Mouse (Mus musculus) ovary, postnatal 10 days (tissue): ENCODE results near the gene Dolpp1.

Source experiments
- DNase-seq: peaks from one replicate; pipeline ENCODE4 v3.0.0; 2022; ENCODE audit warnings: low spot score

Dolpp1 gene

DNA sequence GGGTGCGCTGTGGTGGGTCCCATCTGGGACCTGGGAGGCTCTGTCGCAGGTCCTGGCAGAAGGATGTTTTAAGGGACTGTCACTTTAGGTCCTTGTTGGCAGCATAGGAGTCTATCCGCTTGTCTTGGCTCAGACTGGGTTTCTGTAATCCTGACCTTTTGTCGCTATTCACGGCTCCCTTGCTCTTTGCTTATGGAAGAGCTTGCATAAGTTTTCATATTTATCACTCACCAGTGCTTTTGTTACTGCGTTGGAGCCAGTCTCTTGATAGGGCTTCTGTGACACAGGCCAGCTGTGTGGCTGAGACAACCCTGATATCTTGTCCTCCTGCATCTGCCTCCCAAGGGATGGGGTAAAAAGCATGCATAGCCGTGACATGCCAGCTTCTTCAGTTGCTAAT, 12.7 kb upstream of the Dolpp1 start:
- DNase-seq = no peak

DNA sequence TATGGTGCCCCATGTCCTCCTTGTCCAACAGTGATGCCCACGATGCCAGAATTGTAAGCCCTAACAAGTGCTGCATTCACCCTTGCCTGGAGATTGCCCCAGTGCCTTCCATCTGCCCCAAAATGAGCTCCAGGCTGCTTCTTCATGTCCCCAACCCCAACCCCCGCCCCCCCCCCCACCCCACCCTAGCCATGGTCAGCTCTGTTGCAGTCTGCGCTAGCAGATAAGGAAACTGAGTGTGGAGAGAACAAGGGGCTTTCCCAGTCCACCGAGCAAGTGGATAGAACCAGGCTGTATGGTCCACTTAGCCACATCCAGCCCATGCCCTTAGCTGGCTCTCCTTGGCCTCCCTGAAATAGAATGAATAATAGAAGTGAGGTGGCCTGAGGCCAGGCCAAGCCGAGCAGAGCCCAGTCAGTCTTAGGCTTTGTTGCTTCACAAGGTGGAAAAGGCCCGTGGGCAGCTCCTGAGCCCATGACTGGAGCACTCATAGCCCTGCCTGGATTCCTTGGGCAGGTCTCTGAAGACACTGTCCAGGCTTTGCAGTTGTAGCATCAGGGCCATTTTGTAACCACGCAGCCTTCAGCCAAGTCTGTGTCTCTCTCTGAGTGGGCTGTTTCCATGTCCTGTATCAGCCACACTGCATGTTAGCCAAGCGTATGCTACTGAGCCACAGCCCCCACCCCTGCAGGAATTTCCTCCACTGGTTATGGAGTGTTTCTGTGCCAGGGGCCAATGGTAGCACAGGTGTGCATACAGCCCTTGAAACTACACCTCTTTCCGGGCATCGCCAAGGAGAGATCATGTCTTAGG, 11.3 kb upstream of the Dolpp1 start:
- no peak for DNase-seq

DNA sequence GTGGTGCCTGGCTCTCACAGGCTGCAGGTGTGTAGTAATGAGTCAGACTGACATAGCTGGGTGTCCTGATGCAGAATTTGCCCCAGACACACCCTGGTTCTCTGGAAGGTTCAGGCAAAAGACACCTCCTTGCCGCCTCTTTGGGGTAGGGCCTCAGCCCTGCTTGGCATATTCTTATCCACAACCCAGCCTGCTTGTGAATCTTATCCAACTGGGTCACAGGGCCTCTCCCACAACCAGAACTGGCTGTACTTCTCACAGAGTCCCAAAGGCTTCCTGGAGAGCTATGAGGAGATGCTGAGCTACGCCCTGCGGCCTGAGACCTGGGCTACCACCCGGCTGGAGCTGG, 10.7 kb upstream of the Dolpp1 start:
- DNase-seq = no peak

DNA sequence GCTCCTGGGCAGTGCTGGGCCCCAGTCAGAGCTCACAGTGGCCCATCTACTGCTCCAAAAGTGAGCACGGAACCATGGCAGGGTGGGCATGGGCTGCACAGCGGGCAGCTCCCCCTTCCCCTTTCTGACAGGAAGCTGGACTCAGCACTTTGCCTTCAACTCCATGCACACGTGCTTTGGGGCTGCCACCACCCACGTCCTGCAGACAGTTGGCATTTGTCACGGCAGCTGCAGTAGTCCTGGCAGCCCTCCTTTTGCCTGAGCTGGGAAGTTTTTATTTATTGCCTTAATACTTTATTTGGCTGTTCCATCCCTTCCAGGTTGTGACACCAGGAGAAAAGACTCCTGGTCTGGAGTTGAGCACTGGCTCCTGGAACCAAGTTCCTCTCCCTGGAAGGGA, 7.2 kb upstream of the Dolpp1 start:
- no peak for DNase-seq

DNA sequence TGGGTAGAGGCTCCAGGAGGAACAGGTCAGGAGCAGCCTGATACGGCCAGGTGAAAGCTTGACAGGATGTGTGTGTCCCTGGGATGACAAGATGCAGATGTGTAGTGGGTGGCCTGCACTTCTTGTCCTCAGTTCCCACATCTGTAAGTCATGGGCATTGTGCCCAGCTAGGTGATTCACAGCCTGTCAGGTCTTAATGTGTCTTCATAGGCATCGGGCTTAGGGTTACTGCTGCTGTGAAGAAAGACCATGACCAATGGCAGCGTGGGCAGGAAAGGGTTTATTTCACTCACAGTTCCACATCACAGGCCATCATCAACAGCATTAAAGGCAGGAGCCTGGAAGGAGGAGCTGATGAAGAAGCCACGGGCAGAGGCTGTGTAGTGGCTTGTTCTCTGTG, 6.5 kb upstream of the Dolpp1 start:
- DNase-seq = no peak

DNA sequence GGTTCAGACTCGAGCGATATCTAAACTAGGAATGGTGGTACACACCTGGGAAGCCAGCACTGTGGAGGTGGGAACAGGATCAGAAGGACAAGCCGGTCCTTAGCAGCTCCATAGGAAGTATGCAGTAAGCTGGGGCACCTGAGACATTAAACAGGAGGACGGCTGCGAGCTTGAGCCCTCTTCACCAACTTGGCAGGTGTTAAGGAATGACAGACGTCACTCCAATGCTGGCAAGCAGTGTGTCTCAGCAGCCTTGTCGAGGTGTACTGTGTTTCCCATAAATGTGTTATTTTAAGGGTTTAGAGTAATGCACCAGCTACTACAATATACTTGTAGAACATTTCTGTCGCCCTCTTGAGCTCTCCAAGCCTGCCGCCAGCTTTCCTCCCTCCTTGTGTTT, 5.1 kb upstream of the Dolpp1 start:
- no peak for DNase-seq

DNA sequence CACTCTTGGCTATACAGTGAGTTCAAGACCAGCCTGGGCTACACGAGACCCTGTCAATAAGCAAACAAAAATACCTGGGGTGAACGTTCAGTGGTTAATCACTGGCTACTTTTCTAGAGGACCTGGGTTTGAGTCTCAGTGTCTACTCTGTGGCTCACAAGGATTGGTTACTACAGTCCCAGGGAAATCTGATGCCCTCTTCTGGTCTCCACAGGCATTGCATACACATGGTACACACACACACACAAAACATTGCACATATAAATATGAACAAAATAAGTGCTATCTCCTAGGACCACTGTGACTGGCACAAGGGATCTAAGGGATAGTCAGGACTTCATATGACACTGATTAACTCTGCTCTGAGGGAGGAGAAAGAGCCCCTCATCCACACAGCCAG, 3.1 kb upstream of the Dolpp1 start:
- no peak for DNase-seq

DNA sequence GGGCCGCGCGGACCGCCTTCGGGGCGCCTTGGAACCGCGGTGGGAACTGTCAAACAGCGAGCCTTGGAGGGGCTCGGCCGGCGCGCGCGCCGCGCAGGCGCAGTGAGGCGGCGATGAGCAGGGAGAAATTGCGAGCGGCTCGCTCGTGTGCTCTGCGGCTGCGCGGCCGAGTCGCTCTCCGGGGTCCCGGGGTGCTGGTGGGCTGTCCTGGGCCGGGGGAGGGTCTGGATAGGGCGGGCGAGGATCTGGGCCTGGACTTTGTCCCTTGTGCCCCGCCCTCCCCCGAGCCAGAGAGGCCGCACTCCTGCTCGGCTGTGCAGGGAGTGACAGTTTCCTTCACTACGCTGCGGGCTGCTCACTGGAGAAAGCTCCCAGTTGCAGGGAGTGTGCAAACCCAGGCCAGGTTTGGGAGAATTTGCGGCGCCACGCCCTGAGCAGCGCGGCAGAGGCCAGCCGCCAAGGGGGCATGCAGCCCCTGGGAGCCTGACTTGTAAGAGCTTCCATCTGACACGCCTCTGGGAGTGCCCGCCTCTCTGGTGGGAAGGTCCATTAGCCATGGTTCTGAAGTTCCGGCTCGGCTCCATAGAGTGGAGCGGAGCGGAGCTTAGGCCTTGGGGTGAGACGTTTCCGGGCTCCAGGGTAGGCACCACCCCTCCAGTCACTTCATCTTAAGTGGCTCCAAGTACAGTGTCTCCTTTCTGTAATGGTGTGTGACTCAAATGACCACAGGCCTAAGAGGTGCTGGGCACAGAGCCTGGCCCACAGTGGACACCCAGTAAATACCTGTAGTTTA, 719 bp downstream of the Dolpp1 start:
- peak; percentile 60 for DNase-seq

DNA sequence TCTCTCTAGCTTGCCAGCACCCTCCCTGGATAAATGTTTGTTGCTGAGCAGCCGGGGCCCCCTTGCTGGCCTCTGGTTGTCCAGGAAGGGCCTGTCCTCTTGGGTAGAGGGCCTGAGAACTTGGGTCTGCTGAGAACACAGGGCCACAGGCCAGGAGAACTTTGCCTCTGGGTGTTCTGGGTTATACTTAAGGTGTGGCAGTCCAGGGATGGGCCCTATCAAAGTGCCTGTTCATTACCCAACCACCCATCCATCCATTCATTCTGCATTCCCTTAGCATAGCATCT, 1.3 kb downstream of the Dolpp1 start:
- no peak for DNase-seq

DNA sequence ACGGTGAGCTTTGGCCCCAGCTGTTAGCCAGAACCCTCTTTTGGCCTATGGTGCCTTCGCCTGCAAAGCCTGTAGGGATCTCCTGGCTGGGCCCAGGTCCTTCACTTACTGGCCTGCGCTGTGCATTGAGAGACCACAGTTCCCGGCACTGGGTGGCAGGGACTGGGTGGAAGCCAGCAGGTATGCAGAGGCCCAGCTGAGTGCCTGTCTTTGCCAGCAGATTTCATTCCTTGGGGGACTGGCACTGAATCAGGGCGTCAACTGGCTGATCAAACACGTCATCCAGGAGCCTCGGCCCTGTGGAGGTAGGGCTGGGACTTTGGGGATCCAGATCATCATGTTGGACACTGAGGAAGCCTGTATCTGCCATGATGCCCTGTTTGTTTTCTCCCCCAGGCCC, 3.7 kb downstream of the Dolpp1 start:
- no peak for DNase-seq

DNA sequence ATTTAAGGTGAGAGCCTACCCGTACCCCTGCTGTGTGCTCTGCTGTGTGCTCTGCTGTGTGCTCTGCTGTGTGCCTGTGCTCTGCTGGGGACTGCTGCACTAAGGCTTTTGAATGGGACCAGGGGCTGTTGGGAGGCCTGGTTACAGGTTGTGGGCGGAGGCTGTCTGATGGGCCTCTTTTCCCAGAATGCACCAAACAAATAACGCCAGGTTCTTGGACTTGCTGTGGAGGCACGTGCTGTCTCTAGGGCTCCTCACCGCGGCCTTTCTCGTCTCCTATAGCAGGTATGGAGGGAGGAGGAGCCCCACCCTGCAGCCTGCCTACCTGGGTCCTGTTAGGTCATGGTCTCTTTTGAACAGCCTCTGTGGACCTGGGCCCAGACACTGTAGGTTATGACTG, 4.2 kb downstream of the Dolpp1 start:
- no peak for DNase-seq

DNA sequence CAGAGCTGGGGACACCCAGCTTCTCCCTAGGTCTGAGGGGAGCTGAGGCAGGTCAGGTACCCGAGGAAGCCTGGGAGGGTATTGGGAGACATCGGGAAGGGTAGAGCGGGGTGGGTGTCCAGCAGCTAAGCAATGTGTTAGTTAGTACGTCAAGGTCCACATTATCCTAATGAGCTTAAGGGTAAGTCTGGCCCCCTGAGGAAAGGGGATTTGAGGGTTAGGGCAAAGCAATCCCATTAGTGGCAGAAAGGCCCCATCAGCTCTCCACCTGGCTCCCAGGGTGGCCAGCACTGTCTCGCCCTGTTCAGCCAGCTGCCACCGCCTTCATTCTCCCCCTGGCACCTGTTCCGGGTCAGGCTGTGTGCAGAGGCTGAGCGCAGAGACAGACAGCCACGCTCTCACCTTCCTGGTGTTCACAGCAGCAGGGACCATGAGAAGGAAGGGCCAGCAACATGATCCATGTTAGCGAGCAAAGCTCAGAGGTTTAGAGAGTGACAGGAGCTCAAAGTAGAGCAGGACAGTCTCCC, 6.0 kb downstream of the Dolpp1 start:
- no peak for DNase-seq

DNA sequence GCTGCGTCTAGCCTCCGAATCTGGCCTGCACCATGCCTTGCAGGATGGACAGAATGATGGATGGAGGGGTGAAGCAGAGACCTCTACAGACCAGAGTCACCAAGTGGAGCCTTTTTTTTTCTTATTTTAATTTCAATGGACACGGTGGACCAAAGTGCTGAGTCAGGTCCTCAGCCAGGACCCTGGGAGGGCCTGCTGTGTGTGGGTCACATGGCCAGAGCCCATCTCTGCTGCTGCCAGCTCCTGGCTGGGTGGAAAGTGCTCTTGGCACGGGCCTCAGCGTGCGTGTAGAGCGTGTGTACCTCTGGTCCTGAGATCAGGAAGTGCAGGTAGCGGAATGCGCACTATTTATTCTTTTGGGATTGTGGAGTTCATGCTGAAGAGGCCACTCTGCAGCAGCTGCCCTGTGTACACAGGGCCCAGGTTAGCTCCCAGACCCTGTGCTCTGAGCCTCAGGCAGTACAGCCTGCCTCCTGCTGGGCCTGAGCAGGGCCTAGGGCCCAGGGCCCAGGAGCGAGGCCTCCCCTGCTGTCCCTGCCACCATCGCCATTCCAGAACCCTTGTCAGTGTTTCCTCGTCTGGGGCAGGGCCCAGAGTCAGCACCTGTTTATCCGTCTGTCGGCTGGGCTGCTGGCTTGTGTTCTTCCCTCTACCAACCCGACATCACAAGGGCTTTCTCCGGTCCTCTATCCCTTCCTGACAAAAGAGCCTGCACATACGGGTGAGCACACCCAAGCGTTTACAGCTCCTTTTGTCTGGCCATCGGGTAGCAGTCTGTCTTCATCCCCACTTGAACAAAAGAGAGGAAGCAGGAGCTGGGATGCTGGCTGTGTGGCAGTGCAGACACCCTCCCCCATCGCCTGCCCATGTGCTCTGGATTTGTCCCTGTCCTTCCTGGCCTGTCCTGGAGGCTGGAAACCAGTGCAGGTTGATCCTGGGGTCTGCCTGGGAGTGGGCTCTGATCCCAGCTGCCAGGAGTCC, 7.4 kb downstream of the Dolpp1 start:
- no peak for DNase-seq

DNA sequence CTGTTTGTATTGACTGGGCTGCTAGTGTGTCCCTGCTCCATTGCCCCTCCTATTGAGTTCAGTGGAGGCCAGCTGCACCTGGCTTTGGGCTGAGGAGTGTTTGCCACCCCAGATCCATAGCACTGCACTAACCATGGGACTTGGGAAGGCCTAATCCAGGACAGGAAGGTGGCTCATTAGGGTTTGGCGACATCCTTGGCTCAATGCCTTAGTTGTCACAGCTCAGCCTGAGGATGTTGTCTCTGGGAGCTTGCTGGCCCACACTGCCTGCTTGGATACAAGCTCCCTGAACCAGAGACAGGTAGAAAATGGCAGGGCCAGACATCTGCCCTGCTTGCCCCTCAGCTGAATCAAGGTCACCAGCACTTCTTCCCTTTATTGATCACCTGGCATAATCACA, 9.5 kb downstream of the Dolpp1 start:
- no peak for DNase-seq

DNA sequence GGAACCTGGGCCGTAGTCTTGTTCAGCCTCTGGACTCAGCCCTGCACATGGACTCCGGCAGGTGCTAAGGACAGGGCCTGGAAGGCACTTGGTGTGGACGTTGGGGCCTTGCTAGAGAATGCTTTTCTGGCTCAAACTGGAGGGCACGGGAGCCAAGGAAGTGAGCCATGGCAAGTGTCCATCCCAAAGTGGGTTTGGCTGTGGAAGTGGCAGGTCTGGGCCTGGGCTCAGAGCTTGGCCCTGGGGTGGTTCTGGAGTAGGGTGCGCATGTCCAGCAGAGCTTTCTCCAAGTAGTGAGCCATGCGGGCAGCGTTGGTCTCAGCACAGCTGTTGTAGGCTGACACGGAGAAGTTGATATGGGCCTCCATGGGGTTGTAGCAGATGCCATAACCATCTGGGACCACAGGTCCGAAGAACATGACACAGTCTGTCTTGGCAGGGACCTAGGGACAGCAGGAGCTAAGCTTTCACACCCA, 10.3 kb downstream of the Dolpp1 start:
- no peak for DNase-seq

DNA sequence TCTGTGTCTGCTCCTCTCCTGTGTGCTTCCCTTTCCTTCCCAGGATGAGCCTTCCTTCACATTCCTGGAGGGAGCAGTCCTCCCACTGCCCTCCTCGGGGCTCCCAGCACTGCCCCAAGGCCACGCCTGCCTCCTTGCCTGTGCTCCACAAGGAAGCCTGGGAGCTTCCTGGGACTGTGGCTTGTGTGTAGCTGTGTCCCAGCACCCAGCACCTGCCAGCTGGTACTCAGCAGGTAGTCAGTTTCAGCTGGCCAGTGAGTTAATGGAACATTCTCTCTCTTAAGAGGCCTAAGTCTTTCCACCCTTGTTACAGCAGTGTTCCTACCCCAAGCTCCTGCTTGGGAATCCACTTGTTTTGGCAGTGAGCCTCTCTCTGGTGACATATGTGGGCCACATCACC, 10.8 kb downstream of the Dolpp1 start:
- no peak for DNase-seq

DNA sequence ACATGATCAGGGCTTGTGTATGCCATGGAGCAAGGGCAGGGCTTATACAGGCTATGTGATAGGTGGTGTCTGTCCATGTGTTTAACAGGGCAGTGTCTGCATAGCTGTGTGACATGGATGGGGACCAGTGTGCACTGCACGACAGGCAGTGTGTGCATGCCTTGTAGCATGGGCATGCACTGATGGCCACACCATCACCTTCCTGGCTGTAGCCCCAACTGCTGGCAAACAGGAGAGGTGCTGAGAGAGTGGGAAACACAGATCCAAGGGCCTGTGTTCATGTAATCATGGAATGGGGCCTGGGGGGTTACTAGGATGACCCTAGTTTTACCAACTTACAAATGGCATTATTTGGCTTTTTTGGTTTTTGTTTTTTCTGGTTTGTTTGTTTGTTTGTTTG, 11.8 kb downstream of the Dolpp1 start:
- DNase-seq = no peak

DNA sequence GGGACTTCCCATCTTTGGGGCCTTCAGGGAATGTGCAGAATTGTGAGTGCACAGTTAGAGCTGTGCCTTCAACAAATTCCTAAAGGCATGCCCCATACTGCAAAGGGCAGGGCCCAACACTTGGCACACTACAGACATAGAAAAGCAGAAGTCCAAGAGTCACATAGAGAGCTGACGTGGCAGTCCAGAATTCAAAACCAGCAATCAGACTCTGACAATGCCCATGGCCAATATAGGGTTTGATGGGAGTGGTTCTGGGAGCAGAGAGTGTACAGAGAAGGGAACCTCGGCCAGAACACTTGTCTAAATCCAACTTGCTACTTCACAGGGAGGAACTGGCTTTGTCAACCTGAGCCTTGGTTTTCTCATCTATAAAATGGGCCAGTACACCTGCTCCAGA, 15.2 kb downstream of the Dolpp1 start:
- DNase-seq = no peak

DNA sequence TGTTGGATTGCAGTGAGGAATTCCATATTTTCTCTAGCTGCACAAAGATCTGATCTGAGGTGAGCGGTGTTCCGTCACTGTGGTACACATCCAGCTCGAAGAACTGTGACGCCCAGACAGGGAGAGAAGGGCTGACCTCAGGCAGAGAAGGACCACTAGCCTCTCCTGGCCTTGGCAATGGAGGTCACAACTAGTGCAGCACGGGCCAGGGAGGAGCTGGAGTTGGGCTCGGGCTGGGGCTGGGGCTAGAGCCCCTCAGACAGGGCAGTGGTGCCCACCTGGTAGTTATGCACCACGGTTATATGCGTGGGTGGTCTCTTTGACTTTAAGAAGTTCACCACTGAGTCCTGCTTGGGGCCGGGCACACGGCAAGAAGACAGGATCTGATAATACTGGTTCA, 15.7 kb downstream of the Dolpp1 start:
- DNase-seq = no peak

DNA sequence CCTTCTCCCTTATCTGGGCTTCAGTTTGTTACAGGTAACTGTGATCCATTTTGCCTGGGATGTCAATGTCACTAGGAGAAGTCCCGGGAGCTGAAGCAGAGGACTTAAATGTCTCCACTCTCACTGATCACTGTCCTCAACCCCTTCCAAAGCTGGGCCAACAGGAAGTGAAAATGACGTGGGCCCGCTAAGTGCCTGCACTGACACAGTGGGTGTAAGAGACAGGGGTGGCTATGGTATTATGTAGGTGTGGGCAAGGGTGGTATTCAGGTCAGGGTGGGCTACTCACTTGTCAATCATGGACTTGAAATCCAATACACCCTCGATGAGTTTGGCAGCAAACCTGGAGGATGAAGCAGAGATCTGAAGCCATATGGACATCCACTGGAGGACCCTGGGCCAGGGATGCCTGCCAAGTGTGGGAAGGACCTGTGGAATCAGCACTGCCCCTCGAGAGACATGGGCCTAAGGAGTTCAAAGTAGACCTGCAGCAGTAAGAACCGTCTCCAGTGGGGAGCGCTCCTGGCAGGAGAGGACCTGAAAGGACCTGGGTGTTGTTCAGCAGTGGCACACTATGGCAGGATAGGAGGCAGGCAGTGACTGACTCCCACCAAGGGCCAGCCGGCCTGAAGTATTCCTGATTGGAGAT, 16.5 kb downstream of the Dolpp1 start:
- no peak for DNase-seq

DNA sequence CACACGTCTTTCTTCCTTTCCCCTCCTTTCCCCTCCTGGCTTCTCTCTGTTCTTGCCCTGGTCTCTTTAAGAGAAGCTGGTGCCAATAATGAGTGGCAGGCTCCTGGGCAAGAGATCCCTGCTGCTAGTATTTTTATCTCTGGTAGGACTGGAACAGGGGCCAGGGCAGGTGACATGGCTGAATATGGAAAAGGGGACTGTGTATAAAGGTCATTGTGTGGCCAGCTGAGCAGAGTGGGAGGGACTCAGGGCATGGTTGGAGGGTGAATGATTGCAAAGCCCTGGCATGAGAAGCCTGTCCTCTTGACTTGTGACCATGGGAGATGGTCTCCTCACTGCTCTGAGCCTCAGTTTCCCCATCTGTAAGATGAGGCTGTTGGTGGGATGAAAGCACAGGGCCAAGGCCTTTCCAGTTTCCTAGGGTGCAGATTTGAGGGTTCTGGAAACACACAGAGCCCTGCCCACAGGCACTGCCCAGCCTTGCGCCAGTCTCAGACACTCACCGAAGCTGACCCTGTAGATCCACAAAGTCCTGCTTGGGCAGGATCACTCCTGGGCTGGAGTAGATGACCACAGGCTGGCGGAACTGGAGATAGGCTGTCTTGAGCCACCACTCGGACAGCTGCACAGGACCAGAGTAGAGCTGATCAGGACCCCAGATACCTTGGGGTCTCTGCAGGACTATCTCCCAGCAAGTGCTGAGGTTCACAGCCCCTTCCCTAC, 17.6 kb downstream of the Dolpp1 start:
- no peak for DNase-seq
